Mouse (Mus musculus): ENCODE data around the gene Psmd6.

DNA sequence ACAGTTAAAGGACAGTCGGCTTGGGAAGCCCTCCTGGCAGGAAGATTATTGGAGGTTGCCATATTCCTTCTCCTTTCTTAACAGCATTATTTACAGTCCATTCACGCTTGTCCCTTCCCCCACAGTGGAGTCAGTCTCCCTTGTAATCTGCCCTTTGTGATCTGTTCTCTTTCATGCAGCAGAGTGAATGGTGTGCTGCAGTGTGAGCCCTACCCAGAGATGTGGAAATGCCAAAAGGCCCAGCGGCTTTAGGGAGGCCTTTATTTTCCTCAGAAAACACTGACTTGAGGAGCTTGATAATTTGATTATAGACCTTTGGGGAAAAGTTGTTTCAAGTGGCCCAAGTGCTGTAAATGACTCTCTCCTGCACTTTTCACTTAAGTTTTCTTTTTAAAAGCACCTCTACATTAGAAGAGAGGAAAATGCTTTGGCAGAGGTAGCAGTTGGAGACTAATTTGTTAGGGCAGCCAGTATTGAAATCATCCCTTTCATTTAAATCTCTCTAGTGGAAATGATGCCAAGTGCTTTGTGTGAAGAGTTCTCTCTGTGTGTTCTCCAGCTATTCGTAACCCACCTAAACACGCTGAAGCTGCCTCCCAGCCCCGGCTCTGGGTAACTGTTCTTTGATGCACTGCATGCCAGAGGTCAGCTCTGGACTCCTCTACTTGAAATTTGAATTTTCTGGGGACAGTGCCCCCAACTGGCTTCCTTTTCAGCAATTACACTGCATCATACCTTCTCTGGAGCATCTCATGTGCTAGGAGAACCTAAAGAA lies 50.1 kb downstream of the Psmd6 start:
- TF ChIP-seq CTCF (IDR thresholded peaks at IDR 0.05; ENCODE audit: borderline replicate concordance, insufficient read depth, low read length) (no peak), POLR2A (IDR thresholded peaks at IDR 0.05; ENCODE audit: low read depth, low read length) (no peak)

Data from embryonic fibroblast, embryonic 13.5 days (primary cell).